ENCODE assay signal across 25 mouse cellular contexts in genomic region chr17:79463074-79463694, GRCm38 (mm10).
DNase-seq lines count a peak whose midpoint lies in the region; ATAC-seq and TF ChIP-seq lines count a peak whose summit lies in the region.
"Had no signal": no experiment of that assay in that cellular context is flagged by ENCODE, and none has a peak within 500 bp of the region (broad histone marks: within the 10 kb centered on the region; RNA-seq: fewer than 3 reads in every experiment).

No protein-coding gene starts in this region.

- peak; percentile 57 for ATAC-seq in megakaryocyte progenitor cell, adult 5-6 weeks (replicated peaks; ENCODE audit: poor library complexity)
- ATAC-seq: forebrain, embryonic 14.5 days; hindbrain, postnatal 0 days; inflammation-experienced regulatory T-cells, adult 6 months; intestine, embryonic 16.5 days had no signal

- DNase-seq in heart, adult 11 months: peak; percentile 36
- no peak for DNase-seq in heart, postnatal 4 days
- no peak for DNase-seq in layer of hippocampus, adult 18-20 months (ENCODE audit: low spot score in 2 of 2)
- no peak for DNase-seq in gastrocnemius, postnatal 4 days (ENCODE audit: low spot score in 2 of 2)
- DNase-seq: adrenal gland, adult 2 months; adrenal gland, postnatal 14 days; B cell, adult 2 months; cerebellum, adult 11-12 months; cerebellum, adult 8-10 months; cerebellum, postnatal 14 days; gastrocnemius, postnatal 25 days; heart, adult 18-20 months; heart, postnatal 10 days; heart, postnatal 36 days; kidney, adult 18-20 months had no signal

- no peak overlapping the region for H3K4me3 ChIP-seq in myocyte
- H3K4me3 ChIP-seq: embryonic facial prominence, embryonic 13.5 days; heart, embryonic 12.5 days; heart, embryonic 15.5 days had no signal

- H3ac ChIP-seq in myocyte (ENCODE audit: control insufficient read depth, insufficient read length): no peak overlapping the region

- H3K27me3 ChIP-seq in myocyte (ENCODE audit: control insufficient read depth, insufficient read depth, insufficient read length): no peaks in the 10 kb centered on the region
- H3K27me3 ChIP-seq: embryonic facial prominence, embryonic 13.5 days; heart, embryonic 12.5 days; heart, embryonic 15.5 days had no signal

- H3K36me3 ChIP-seq in myocyte (ENCODE audit: control insufficient read depth, insufficient read depth): no peaks in the 10 kb centered on the region
- H3K36me3 ChIP-seq: embryonic facial prominence, embryonic 13.5 days; heart, embryonic 12.5 days; heart, embryonic 15.5 days had no signal

- no peak for TF ChIP-seq POLR2A in myocyte (IDR thresholded peaks at IDR 0.05; ENCODE audit: insufficient read length, low read depth)

- peak overlapping the region; percentile 1 for H3K4me2 ChIP-seq in myocyte (ENCODE audit: low read depth)
- H3K4me2 ChIP-seq: embryonic facial prominence, embryonic 13.5 days; heart, embryonic 12.5 days; heart, embryonic 15.5 days; hindbrain, embryonic 14.5 days had no signal

- no peaks in the 10 kb centered on the region for H3K79me2 ChIP-seq in myocyte (ENCODE audit: control insufficient read depth, insufficient read depth)

TF ChIP-seq in myocyte, 11 proteins besides CTCF, POLR2A, EP300 and RAD21:
- peak; percentile 78 for TF ChIP-seq TCF3 (IDR thresholded peaks at IDR 0.05; ENCODE audit: insufficient read length, low read depth)
- peak; percentile 57 to 93 (median 63) for TF ChIP-seq MYOG (IDR thresholded peaks at IDR 0.05; ENCODE audit: control insufficient read depth in 1 of 3, insufficient read depth in 1 of 3, insufficient read length in 2 of 3, low read depth in 2 of 3)
- TF ChIP-seq MAX (IDR thresholded peaks at IDR 0.05; ENCODE audit: low read depth): no peak
- TF ChIP-seq E2F4 (IDR thresholded peaks at IDR 0.05; ENCODE audit: insufficient read depth): no peak
- TF ChIP-seq MYOD1 (IDR thresholded peaks at IDR 0.05; ENCODE audit: control insufficient read depth in 1 of 3, insufficient read length in 2 of 3, low read depth in 2 of 3): peak; percentile 38 to 87 (median 87)
- TF ChIP-seq SRF (IDR thresholded peaks at IDR 0.05; ENCODE audit: control insufficient read depth, insufficient read length, low read depth): no peak
- peak; percentile 87 for TF ChIP-seq TCF12 (IDR thresholded peaks at IDR 0.05; ENCODE audit: insufficient read depth, poor library complexity, severe bottlenecking)
TF ChIP-seq in myocyte: peak in this region for 4.
